Mouse (Mus musculus) natural killer cell, adult 2 months (primary cell): ENCODE measurements around the gene Pdzd2.
A peak's percentile ranks its signal among the peaks of the same experiment; 100 is the strongest.

ENCODE experiments used
- DNase-seq, 2 experiments: peaks; one replicate each; pipeline ENCODE4 v3.0.0; 2022; ENCODE audit warnings: low spot score in 2 of 2

Gene Pdzd2

GRCm38 (mm10) chr15:12539618-12540302 lies 200.0 kb downstream of the Pdzd2 start:
- DNase-seq = no peak

- no peak for DNase-seq
These were observed 206.5 kb downstream of the Pdzd2 start for GRCm38 (mm10) chr15:12533254-12533653.

GRCm38 (mm10) chr15:12532568-12532967 lies 207.2 kb downstream of the Pdzd2 start:
- no peak for DNase-seq

- DNase-seq = no peak
These were observed 216.9 kb downstream of the Pdzd2 start for GRCm38 (mm10) chr15:12522810-12523209.

- no peak for DNase-seq
These were observed 219.4 kb downstream of the Pdzd2 start for GRCm38 (mm10) chr15:12520292-12520691.

- DNase-seq = no peak
These were observed 221.3 kb downstream of the Pdzd2 start for GRCm38 (mm10) chr15:12518370-12518973.

- DNase-seq = no peak
These were observed 222.4 kb downstream of the Pdzd2 start for GRCm38 (mm10) chr15:12517314-12517813.

GRCm38 (mm10) chr15:12515272-12515844 lies 224.4 kb downstream of the Pdzd2 start:
- DNase-seq = no peak

- no peak for DNase-seq
These were observed 226.2 kb downstream of the Pdzd2 start for GRCm38 (mm10) chr15:12513526-12513925.

GRCm38 (mm10) chr15:12508765-12509377 lies 230.9 kb downstream of the Pdzd2 start:
- no peak for DNase-seq

GRCm38 (mm10) chr15:12507523-12507922 lies 232.2 kb downstream of the Pdzd2 start:
- DNase-seq = no peak

- DNase-seq = no peak
These were observed 233.2 kb downstream of the Pdzd2 start for GRCm38 (mm10) chr15:12506514-12506913.

- DNase-seq = no peak
These were observed 233.6 kb downstream of the Pdzd2 start for GRCm38 (mm10) chr15:12506085-12506484.

GRCm38 (mm10) chr15:12505556-12505955 lies 234.2 kb downstream of the Pdzd2 start:
- DNase-seq = no peak

GRCm38 (mm10) chr15:12503907-12504306 lies 235.8 kb downstream of the Pdzd2 start:
- no peak for DNase-seq

GRCm38 (mm10) chr15:12501924-12502548 lies 237.7 kb downstream of the Pdzd2 start:
- DNase-seq = no peak

- DNase-seq = peak in 1 of 2 experiments; percentile 10
These were observed 239.1 kb downstream of the Pdzd2 start for GRCm38 (mm10) chr15:12500674-12501073.

- no peak for DNase-seq
These were observed 245.6 kb downstream of the Pdzd2 start for GRCm38 (mm10) chr15:12494084-12494483.

- DNase-seq = no peak
These were observed 246.5 kb downstream of the Pdzd2 start for GRCm38 (mm10) chr15:12493258-12493657.

GRCm38 (mm10) chr15:12490969-12491368 lies 248.8 kb downstream of the Pdzd2 start:
- no peak for DNase-seq

- DNase-seq = no peak
These were observed 249.2 kb downstream of the Pdzd2 start for GRCm38 (mm10) chr15:12490527-12490926.

- no peak for DNase-seq
These were observed 251.4 kb downstream of the Pdzd2 start for GRCm38 (mm10) chr15:12488316-12488715.
